Comparison of ENCODE assay signal across 9 mouse cellular contexts in genomic region chr11:106564261-106564660, GRCm38 (mm10). TPM values are rescaled to one million over a fixed set of nuclear protein-coding genes. Genes with fewer than 3 reads are reported as not detected.
A peak's percentile ranks its signal among the peaks of the same experiment; 100 is the strongest.
DNase-seq lines count a peak whose midpoint lies in the region.
"Had no signal": no experiment of that assay in that cellular context is flagged by ENCODE, and none has a peak within 500 bp of the region (broad histone marks: within the 10 kb centered on the region; RNA-seq: fewer than 3 reads in every experiment).

No protein-coding gene starts in this region.

- DNase-seq in layer of hippocampus, adult 8-10 months (ENCODE audit: low spot score in 2 of 2): peak; percentile 46 to 48
- DNase-seq in layer of hippocampus, postnatal 14 days (ENCODE audit: low spot score in 2 of 2): no peak
- peak; percentile 44 to 61 for DNase-seq in frontal cortex, postnatal 14 days (ENCODE audit: low spot score in 2 of 2)
- peak; percentile 76 for DNase-seq in layer of hippocampus, adult 9-11 months
- DNase-seq in right cerebral cortex, postnatal 36 days (ENCODE audit: low spot score in 2 of 2): peak; percentile 74 to 76
- DNase-seq in adrenal gland, adult (ENCODE audit: inconsistent age in 2 of 2, low spot score in 1 of 2): no peak
- DNase-seq in urinary bladder, postnatal 10 days (ENCODE audit: low spot score): no peak
- no peak for DNase-seq in gastrocnemius, postnatal 25 days
- DNase-seq: lung, postnatal 14 days had no signal

RNA-seq across cellular contexts. Expression of gene Tex2, which starts 49.0 kb away (rescaled TPM):
- 100 to 1,000 TPM; 135 to 153 (median 142) TPM for total RNA-seq in layer of hippocampus, adult 8-10 months (2022)
- total RNA-seq in layer of hippocampus, postnatal 14 days (2021): 100 to 1,000 TPM; 105 to 120 TPM
- 10 to 100 TPM; 51.9 to 56.2 TPM for total RNA-seq in gastrocnemius, postnatal 25 days (2021)

Comparison
In these comparisons a context has a peak if more than half of its experiments do, and no peak if none do; other contexts are left out.
1. DNase-seq: peak in layer of hippocampus, adult 8-10 months (2 of 2), frontal cortex, postnatal 14 days (2 of 2), layer of hippocampus, adult 9-11 months (single experiment) and right cerebral cortex, postnatal 36 days (2 of 2); none in layer of hippocampus, postnatal 14 days (0 of 2), adrenal gland, adult (0 of 2), urinary bladder, postnatal 10 days (single experiment) and gastrocnemius, postnatal 25 days (single experiment).